Mouse (Mus musculus): ENCODE data around the gene Ddx56. TPM values are rescaled to one million over a fixed set of nuclear protein-coding genes. Genes with fewer than 3 reads are reported as not detected.
"Not testable (repeated sequence)": the region's sequence is repeated elsewhere in the genome, so short reads cannot be mapped to it uniquely, and the experiment has no call there.

The Ddx56 gene
- polyA plus RNA-seq, 1 experiment from 2014 or later = 96.3 TPM

GRCm38 (mm10) chr11:6254602-6255001, 13.0 kb downstream of the Ddx56 start:
- ATAC-seq (ENCODE audit: insufficient number of reproducible peaks, insufficient read depth, low FRiP score, low read depth); H3K9me3 ChIP-seq (ENCODE audit: control insufficient read depth, low read depth, low read length); H3K4me2 ChIP-seq (replicated peaks; ENCODE audit: low read depth, low read length); H3K4me3 ChIP-seq (ENCODE audit: low read depth, low read length); H3K9ac ChIP-seq (replicated peaks; ENCODE audit: low read depth, low read length); H3K27me3 ChIP-seq (ENCODE audit: control insufficient read depth, insufficient read depth, low read length); H3K4me1 ChIP-seq (ENCODE audit: control insufficient read depth, insufficient read depth, low read length); H3K27ac ChIP-seq (ENCODE audit: low read length): not testable (repeated sequence)
- H3K36me3 ChIP-seq (ENCODE audit: control insufficient read depth, insufficient read depth, low read length) = peaks cover 15% of the 10 kb centered on the region
- 82% methylated on average over 2 of the region's 2 CpGs for WGBS

GRCm38 (mm10) chr11:6252824-6253223, 14.7 kb downstream of the Ddx56 start:
- H3K4me2 ChIP-seq (replicated peaks; ENCODE audit: low read depth, low read length) = no peak overlapping the region
- H3K9ac ChIP-seq (replicated peaks; ENCODE audit: low read depth, low read length) = no peak overlapping the region
- no peak for ATAC-seq (ENCODE audit: insufficient number of reproducible peaks, insufficient read depth, low FRiP score, low read depth)
- H3K4me1 ChIP-seq (ENCODE audit: control insufficient read depth, insufficient read depth, low read length) = no peaks in the 10 kb centered on the region
- no peaks in the 10 kb centered on the region for H3K27me3 ChIP-seq (ENCODE audit: control insufficient read depth, insufficient read depth, low read length)
- H3K9me3 ChIP-seq (ENCODE audit: control insufficient read depth, low read depth, low read length) = no peaks in the 10 kb centered on the region
- no peak overlapping the region for H3K27ac ChIP-seq (ENCODE audit: low read length)
- no peak overlapping the region for H3K4me3 ChIP-seq (ENCODE audit: low read depth, low read length)
- no peaks in the 10 kb centered on the region for H3K36me3 ChIP-seq (ENCODE audit: control insufficient read depth, insufficient read depth, low read length)
- WGBS = 79% methylated on average over 4 of the region's 4 CpGs

- no peak overlapping the region for H3K9ac ChIP-seq (replicated peaks; ENCODE audit: low read depth, low read length)
- no peak overlapping the region for H3K4me3 ChIP-seq (ENCODE audit: low read depth, low read length)
- ATAC-seq (ENCODE audit: insufficient number of reproducible peaks, insufficient read depth, low FRiP score, low read depth) = no peak
- H3K27me3 ChIP-seq (ENCODE audit: control insufficient read depth, insufficient read depth, low read length) = no peaks in the 10 kb centered on the region
- H3K9me3 ChIP-seq (ENCODE audit: control insufficient read depth, low read depth, low read length) = no peaks in the 10 kb centered on the region
- H3K4me1 ChIP-seq (ENCODE audit: control insufficient read depth, insufficient read depth, low read length) = no peaks in the 10 kb centered on the region
- no peak overlapping the region for H3K4me2 ChIP-seq (replicated peaks; ENCODE audit: low read depth, low read length)
- no peaks in the 10 kb centered on the region for H3K36me3 ChIP-seq (ENCODE audit: control insufficient read depth, insufficient read depth, low read length)
- no peak overlapping the region for H3K27ac ChIP-seq (ENCODE audit: low read length)
- 91% methylated on average over 5 of the region's 5 CpGs for WGBS
Measured at GRCm38 (mm10) chr11:6252248-6252647, 15.3 kb downstream of the Ddx56 start.

GRCm38 (mm10) chr11:6244707-6245106, 22.9 kb downstream of the Ddx56 start:
- no peak overlapping the region for H3K4me2 ChIP-seq (replicated peaks; ENCODE audit: low read depth, low read length)
- H3K4me1 ChIP-seq (ENCODE audit: control insufficient read depth, insufficient read depth, low read length) = no peaks in the 10 kb centered on the region
- H3K27ac ChIP-seq (ENCODE audit: low read length) = no peak overlapping the region
- no peaks in the 10 kb centered on the region for H3K36me3 ChIP-seq (ENCODE audit: control insufficient read depth, insufficient read depth, low read length)
- no peak overlapping the region for H3K4me3 ChIP-seq (ENCODE audit: low read depth, low read length)
- no peak overlapping the region for H3K9ac ChIP-seq (replicated peaks; ENCODE audit: low read depth, low read length)
- H3K27me3 ChIP-seq (ENCODE audit: control insufficient read depth, insufficient read depth, low read length) = no peaks in the 10 kb centered on the region
- H3K9me3 ChIP-seq (ENCODE audit: control insufficient read depth, low read depth, low read length) = no peaks in the 10 kb centered on the region
- ATAC-seq (ENCODE audit: insufficient number of reproducible peaks, insufficient read depth, low FRiP score, low read depth) = no peak
- 47% methylated on average over 19 of the region's 19 CpGs for WGBS

- no peaks in the 10 kb centered on the region; the same call in 1 of the 2 replicates for H3K9me3 ChIP-seq (ENCODE audit: control insufficient read depth, low read depth, low read length)
- H3K36me3 ChIP-seq (ENCODE audit: control insufficient read depth, insufficient read depth, low read length) = no peaks in the 10 kb centered on the region
- no peaks in the 10 kb centered on the region for H3K27me3 ChIP-seq (ENCODE audit: control insufficient read depth, insufficient read depth, low read length)
- no peak overlapping the region for H3K9ac ChIP-seq (replicated peaks; ENCODE audit: low read depth, low read length)
- H3K4me1 ChIP-seq (ENCODE audit: control insufficient read depth, insufficient read depth, low read length) = no peaks in the 10 kb centered on the region
- WGBS = 82% methylated on average over 4 of the region's 4 CpGs
- no peak for ATAC-seq (ENCODE audit: insufficient number of reproducible peaks, insufficient read depth, low FRiP score, low read depth)
- H3K4me3 ChIP-seq (ENCODE audit: low read depth, low read length) = no peak overlapping the region
- no peak overlapping the region for H3K27ac ChIP-seq (ENCODE audit: low read length)
- no peak overlapping the region for H3K4me2 ChIP-seq (replicated peaks; ENCODE audit: low read depth, low read length)
Measured at GRCm38 (mm10) chr11:6233025-6233424, 34.5 kb downstream of the Ddx56 start.

GRCm38 (mm10) chr11:6230012-6230411, 37.6 kb downstream of the Ddx56 start, which contains the start of gene Npc1l1:
TSS of gene Npc1l1 (minus strand) at chr11:6230143.
- H3K27ac ChIP-seq (ENCODE audit: low read length) = no peak within 1 kb of the TSS
- no peaks in the 10 kb centered on the region for H3K27me3 ChIP-seq (ENCODE audit: control insufficient read depth, insufficient read depth, low read length)
- WGBS = 73% methylated on average over 7 of the region's 7 CpGs
- H3K9me3 ChIP-seq (ENCODE audit: control insufficient read depth, low read depth, low read length) = no peaks in the 10 kb centered on the region
- no peak within 1 kb of the TSS for H3K9ac ChIP-seq (replicated peaks; ENCODE audit: low read depth, low read length)
- H3K4me1 ChIP-seq (ENCODE audit: control insufficient read depth, insufficient read depth, low read length) = no peaks in the 10 kb centered on the region
- no peak within 1 kb of the TSS for H3K4me3 ChIP-seq (ENCODE audit: low read depth, low read length)
- ATAC-seq (ENCODE audit: insufficient number of reproducible peaks, insufficient read depth, low FRiP score, low read depth) = no peak
- no peaks in the 10 kb centered on the region for H3K36me3 ChIP-seq (ENCODE audit: control insufficient read depth, insufficient read depth, low read length)
- H3K4me2 ChIP-seq (replicated peaks; ENCODE audit: low read depth, low read length) = no peak within 1 kb of the TSS

GRCm38 (mm10) chr11:6224541-6225229, 42.9 kb downstream of the Ddx56 start:
- Histone ChIP-seq H3K4me3 (ENCODE audit: low read depth, low read length) (no peak overlapping the region), H3K36me3 (ENCODE audit: control insufficient read depth, insufficient read depth, low read length) (no peaks in the 10 kb centered on the region), H3K27ac (ENCODE audit: low read length) (no peak overlapping the region), H3K4me2 (replicated peaks; ENCODE audit: low read depth, low read length) (no peak overlapping the region), H3K9ac (replicated peaks; ENCODE audit: low read depth, low read length) (no peak overlapping the region), H3K9me3 (ENCODE audit: control insufficient read depth, low read depth, low read length) (no peaks in the 10 kb centered on the region), H3K27me3 (ENCODE audit: control insufficient read depth, insufficient read depth, low read length) (no peaks in the 10 kb centered on the region), H3K4me1 (ENCODE audit: control insufficient read depth, insufficient read depth, low read length) (no peaks in the 10 kb centered on the region)
- WGBS = 81% methylated on average over 14 of the region's 14 CpGs
- no peak for ATAC-seq (ENCODE audit: insufficient number of reproducible peaks, insufficient read depth, low FRiP score, low read depth)

GRCm38 (mm10) chr11:6222187-6222586, 45.4 kb downstream of the Ddx56 start:
- Histone ChIP-seq H3K4me3 (ENCODE audit: low read depth, low read length) (no peak overlapping the region), H3K27ac (ENCODE audit: low read length) (no peak overlapping the region), H3K4me1 (ENCODE audit: control insufficient read depth, insufficient read depth, low read length) (no peaks in the 10 kb centered on the region), H3K9me3 (ENCODE audit: control insufficient read depth, low read depth, low read length) (no peaks in the 10 kb centered on the region), H3K4me2 (replicated peaks; ENCODE audit: low read depth, low read length) (no peak overlapping the region), H3K36me3 (ENCODE audit: control insufficient read depth, insufficient read depth, low read length) (no peaks in the 10 kb centered on the region), H3K27me3 (ENCODE audit: control insufficient read depth, insufficient read depth, low read length) (no peaks in the 10 kb centered on the region), H3K9ac (replicated peaks; ENCODE audit: low read depth, low read length) (no peak overlapping the region)
- no peak for ATAC-seq (ENCODE audit: insufficient number of reproducible peaks, insufficient read depth, low FRiP score, low read depth)
- WGBS = 98% methylated on average over 10 of the region's 10 CpGs

- Histone ChIP-seq H3K36me3 (ENCODE audit: control insufficient read depth, insufficient read depth, low read length) (no peaks in the 10 kb centered on the region), H3K9me3 (ENCODE audit: control insufficient read depth, low read depth, low read length) (no peaks in the 10 kb centered on the region), H3K4me1 (ENCODE audit: control insufficient read depth, insufficient read depth, low read length) (no peaks in the 10 kb centered on the region), H3K27me3 (ENCODE audit: control insufficient read depth, insufficient read depth, low read length) (no peaks in the 10 kb centered on the region), H3K27ac (ENCODE audit: low read length) (no peak overlapping the region), H3K9ac (replicated peaks; ENCODE audit: low read depth, low read length) (no peak overlapping the region), H3K4me3 (ENCODE audit: low read depth, low read length) (no peak overlapping the region), H3K4me2 (replicated peaks; ENCODE audit: low read depth, low read length) (no peak overlapping the region)
- 86% methylated on average over 6 of the region's 6 CpGs for WGBS
- ATAC-seq (ENCODE audit: insufficient number of reproducible peaks, insufficient read depth, low FRiP score, low read depth) = no peak
Measured at GRCm38 (mm10) chr11:6219967-6220366, 47.6 kb downstream of the Ddx56 start.
